Mouse (Mus musculus): ENCODE measurements around the gene Pgghg. TPM values are rescaled to one million over a fixed set of nuclear protein-coding genes. Genes with fewer than 3 reads are reported as not detected.

Pgghg gene
- polyA plus RNA-seq, 1 experiment from 2014 or later: 6.0 TPM

- WGBS (ENCODE audit: insufficient replicate concordance): 33% methylated on average over 14 of the region's 14 CpGs
- Histone ChIP-seq H3K36me3 (replicated peaks) (no peaks in the 10 kb centered on the region), H3K4me2 (no peak overlapping the region), H3K4me3 (replicated peaks) (no peak overlapping the region), H3K9ac (no peak overlapping the region), H3K27me3 (no peaks in the 10 kb centered on the region), H3K9me3 (replicated peaks) (no peaks in the 10 kb centered on the region), H3K27ac (replicated peaks) (no peak overlapping the region), H3K4me1 (replicated peaks) (peaks cover 13% of the 10 kb centered on the region)
- ATAC-seq (ENCODE audit: insufficient read depth): no peak
Measured at GRCm38 (mm10) chr7:140991117-140991689, 50.0 kb downstream of the Pgghg start.

Other genes starting within 250 kb of the Pgghg start
- not detected in 2 replicates for gene Olfr541, start 244.1 kb upstream of the Pgghg start, polyA plus RNA-seq (2015; fragmentation: Nextera tagmentation; extraction: Ambion mirVana)
- 0.46 and 0.75 TPM in 2 replicates for gene Cyp2e1, start 177.7 kb upstream of the Pgghg start, polyA plus RNA-seq (2015; fragmentation: Nextera tagmentation; extraction: Ambion mirVana)
- gene Syce1, start 153.5 kb upstream of the Pgghg start, polyA plus RNA-seq (2015; fragmentation: Nextera tagmentation; extraction: Ambion mirVana): 0.06 and 0.13 TPM in 2 replicates
- gene Zfp941, start 119.2 kb upstream of the Pgghg start, polyA plus RNA-seq (2015; fragmentation: Nextera tagmentation; extraction: Ambion mirVana): 0.18 and 0.20 TPM in 2 replicates
- 24.7 and 26.8 TPM in 2 replicates for gene Urah, start 106.4 kb upstream of the Pgghg start, polyA plus RNA-seq (2015; fragmentation: Nextera tagmentation; extraction: Ambion mirVana)
- not detected in 2 replicates for gene Scgb1c1, start 95.8 kb upstream of the Pgghg start, polyA plus RNA-seq (2015; fragmentation: Nextera tagmentation; extraction: Ambion mirVana)
- gene Odf3, start 93.6 kb upstream of the Pgghg start, polyA plus RNA-seq (2015; fragmentation: Nextera tagmentation; extraction: Ambion mirVana): not detected in 2 replicates
- gene Gm45785, start 85.1 kb upstream of the Pgghg start, polyA plus RNA-seq (2015; fragmentation: Nextera tagmentation; extraction: Ambion mirVana): not detected in 2 replicates
- 20.9 and 23.3 TPM in 2 replicates for gene Ric8a, start 84.4 kb upstream of the Pgghg start, polyA plus RNA-seq (2015; fragmentation: Nextera tagmentation; extraction: Ambion mirVana)
- 18.7 and 20.3 TPM in 2 replicates for gene Bet1l, start 83.8 kb upstream of the Pgghg start, polyA plus RNA-seq (2015; fragmentation: Nextera tagmentation; extraction: Ambion mirVana)
- gene Psmd13, start 59.4 kb upstream of the Pgghg start, polyA plus RNA-seq (2015; fragmentation: Nextera tagmentation; extraction: Ambion mirVana): 133 TPM in 2 replicates
- gene Sirt3, start 59.1 kb upstream of the Pgghg start, polyA plus RNA-seq (2015; fragmentation: Nextera tagmentation; extraction: Ambion mirVana): 20.0 and 21.5 TPM in 2 replicates
- 2.5 and 3.6 TPM in 2 replicates for gene Cox8b, start 40.9 kb upstream of the Pgghg start, polyA plus RNA-seq (2015; fragmentation: Nextera tagmentation; extraction: Ambion mirVana)
- gene Nlrp6, start 20.5 kb upstream of the Pgghg start, polyA plus RNA-seq (2015; fragmentation: Nextera tagmentation; extraction: Ambion mirVana): 4.8 and 7.0 TPM in 2 replicates
- 0.39 and 0.68 TPM in 2 replicates for gene Ifitm5, start 8.9 kb downstream of the Pgghg start, polyA plus RNA-seq (2015; fragmentation: Nextera tagmentation; extraction: Ambion mirVana)
- not detected in 2 replicates for gene Gm45717, start 14.5 kb downstream of the Pgghg start, polyA plus RNA-seq (2015; fragmentation: Nextera tagmentation; extraction: Ambion mirVana)
- 384 and 401 TPM in 2 replicates for gene Ifitm2, start 14.6 kb downstream of the Pgghg start, polyA plus RNA-seq (2015; fragmentation: Nextera tagmentation; extraction: Ambion mirVana)
- gene Ifitm1, start 25.8 kb downstream of the Pgghg start, polyA plus RNA-seq (2015; fragmentation: Nextera tagmentation; extraction: Ambion mirVana): 21.3 TPM in 2 replicates
- gene Ifitm3, start 69.4 kb downstream of the Pgghg start, polyA plus RNA-seq (2015; fragmentation: Nextera tagmentation; extraction: Ambion mirVana): 84.9 and 98.1 TPM in 2 replicates
- gene Ifitm6, start 76.5 kb downstream of the Pgghg start, polyA plus RNA-seq (2015; fragmentation: Nextera tagmentation; extraction: Ambion mirVana): 23.2 and 25.7 TPM in 2 replicates
- not detected in 2 replicates for gene Gm17387, start 87.7 kb downstream of the Pgghg start, polyA plus RNA-seq (2015; fragmentation: Nextera tagmentation; extraction: Ambion mirVana)
- gene B4galnt4, start 119.7 kb downstream of the Pgghg start, polyA plus RNA-seq (2015; fragmentation: Nextera tagmentation; extraction: Ambion mirVana): 0.45 and 0.46 TPM in 2 replicates
- 0.54 and 0.84 TPM in 2 replicates for gene Pkp3, start 136.8 kb downstream of the Pgghg start, polyA plus RNA-seq (2015; fragmentation: Nextera tagmentation; extraction: Ambion mirVana)
- gene Sigirr, start 159.2 kb downstream of the Pgghg start, polyA plus RNA-seq (2015; fragmentation: Nextera tagmentation; extraction: Ambion mirVana): 22.1 and 28.1 TPM in 2 replicates
- gene Ano9, start 176.4 kb downstream of the Pgghg start, polyA plus RNA-seq (2015; fragmentation: Nextera tagmentation; extraction: Ambion mirVana): 0.99 and 1.5 TPM in 2 replicates
- gene Ptdss2, start 181.0 kb downstream of the Pgghg start, polyA plus RNA-seq (2015; fragmentation: Nextera tagmentation; extraction: Ambion mirVana): 138 and 140 TPM in 2 replicates
- 64.3 and 76.1 TPM in 2 replicates for gene Rnh1, start 231.5 kb downstream of the Pgghg start, polyA plus RNA-seq (2015; fragmentation: Nextera tagmentation; extraction: Ambion mirVana)

Data from liver, embryonic 15.5 days (tissue).